Mouse (Mus musculus): ENCODE results near the gene Notch1. TPM values are rescaled to one million over a fixed set of nuclear protein-coding genes. Genes with fewer than 3 reads are reported as not detected.

Notch1 gene
- polyA plus RNA-seq, 1 experiment = 16.1 TPM

- peak; percentile 84 for DNase-seq
- WGBS = 32% methylated on average over 14 of the region's 14 CpGs
- H3K36me3 ChIP-seq (ENCODE audit: control insufficient read depth, insufficient read depth, low read length) = no peaks in the 10 kb centered on the region
- H3K4me1 ChIP-seq (ENCODE audit: control insufficient read depth, insufficient read depth, low read length) = peaks cover 26% of the 10 kb centered on the region
- H3K4me3 ChIP-seq (ENCODE audit: insufficient read depth, low read depth, low read length) = no peak overlapping the region
- H3K27ac ChIP-seq (ENCODE audit: insufficient read depth, low read depth, low read length) = peak overlapping the region; percentile 13; the same call in 1 of the 2 replicates
- H3K27me3 ChIP-seq (replicated peaks; ENCODE audit: control insufficient read depth, insufficient read depth, low read length) = no peaks in the 10 kb centered on the region
- TF ChIP-seq POLR2A (IDR thresholded peaks at IDR 0.05; ENCODE audit: low read depth, low read length) = no peak
- TF ChIP-seq CTCF (conservative IDR thresholded peaks at IDR 0.05; ENCODE audit: insufficient read depth, insufficient read length, low read depth, low read length) = no peak
These were observed 15.7 kb downstream of the Notch1 start for GRCm38 (mm10) chr2:26500599-26501370.

GRCm38 (mm10) chr2:26500027-26500598 lies 16.4 kb downstream of the Notch1 start:
- TF ChIP-seq CTCF (conservative IDR thresholded peaks at IDR 0.05; ENCODE audit: insufficient read depth, insufficient read length, low read depth, low read length) (no peak), POLR2A (IDR thresholded peaks at IDR 0.05; ENCODE audit: low read depth, low read length) (no peak)
- Histone ChIP-seq H3K27ac (ENCODE audit: insufficient read depth, low read depth, low read length) (peak overlapping the region; percentile 34; the same call in 1 of the 2 replicates), H3K4me3 (ENCODE audit: insufficient read depth, low read depth, low read length) (no peak overlapping the region), H3K4me1 (ENCODE audit: control insufficient read depth, insufficient read depth, low read length) (peaks cover 26% of the 10 kb centered on the region), H3K36me3 (ENCODE audit: control insufficient read depth, insufficient read depth, low read length) (no peaks in the 10 kb centered on the region), H3K27me3 (replicated peaks; ENCODE audit: control insufficient read depth, insufficient read depth, low read length) (no peaks in the 10 kb centered on the region)
- 56% methylated on average over 4 of the region's 4 CpGs for WGBS
- DNase-seq = peak; percentile 52

- Histone ChIP-seq H3K27ac (ENCODE audit: insufficient read depth, low read depth, low read length) (peak overlapping the region; percentile 10; the same call in 1 of the 2 replicates), H3K4me1 (ENCODE audit: control insufficient read depth, insufficient read depth, low read length) (peaks cover 28% of the 10 kb centered on the region), H3K36me3 (ENCODE audit: control insufficient read depth, insufficient read depth, low read length) (no peaks in the 10 kb centered on the region), H3K27me3 (replicated peaks; ENCODE audit: control insufficient read depth, insufficient read depth, low read length) (no peaks in the 10 kb centered on the region), H3K4me3 (ENCODE audit: insufficient read depth, low read depth, low read length) (no peak overlapping the region)
- 65% methylated on average over 8 of the region's 8 CpGs for WGBS
- DNase-seq = no peak
- no peak for TF ChIP-seq CTCF (conservative IDR thresholded peaks at IDR 0.05; ENCODE audit: insufficient read depth, insufficient read length, low read depth, low read length)
- no peak for TF ChIP-seq POLR2A (IDR thresholded peaks at IDR 0.05; ENCODE audit: low read depth, low read length)
These were observed 17.8 kb downstream of the Notch1 start for GRCm38 (mm10) chr2:26498694-26499093.

- H3K27ac ChIP-seq (ENCODE audit: insufficient read depth, low read depth, low read length) = peak overlapping the region; percentile 24
- no peak overlapping the region for H3K4me3 ChIP-seq (ENCODE audit: insufficient read depth, low read depth, low read length)
- WGBS = 50% methylated on average over 11 of the region's 11 CpGs
- no peaks in the 10 kb centered on the region for H3K36me3 ChIP-seq (ENCODE audit: control insufficient read depth, insufficient read depth, low read length)
- DNase-seq = peak; percentile 79
- TF ChIP-seq POLR2A (IDR thresholded peaks at IDR 0.05; ENCODE audit: low read depth, low read length) (no peak), CTCF (conservative IDR thresholded peaks at IDR 0.05; ENCODE audit: insufficient read depth, insufficient read length, low read depth, low read length) (no peak)
- H3K27me3 ChIP-seq (replicated peaks; ENCODE audit: control insufficient read depth, insufficient read depth, low read length) = no peaks in the 10 kb centered on the region
- peaks cover 31% of the 10 kb centered on the region for H3K4me1 ChIP-seq (ENCODE audit: control insufficient read depth, insufficient read depth, low read length)
These were observed 18.5 kb downstream of the Notch1 start for GRCm38 (mm10) chr2:26497861-26498533.

- no peaks in the 10 kb centered on the region for H3K36me3 ChIP-seq (ENCODE audit: control insufficient read depth, insufficient read depth, low read length)
- WGBS = 87% methylated on average over 3 of the region's 3 CpGs
- no peak overlapping the region for H3K4me3 ChIP-seq (ENCODE audit: insufficient read depth, low read depth, low read length)
- no peak for DNase-seq
- TF ChIP-seq POLR2A (IDR thresholded peaks at IDR 0.05; ENCODE audit: low read depth, low read length) = no peak
- TF ChIP-seq CTCF (conservative IDR thresholded peaks at IDR 0.05; ENCODE audit: insufficient read depth, insufficient read length, low read depth, low read length) = no peak
- no peak overlapping the region for H3K27ac ChIP-seq (ENCODE audit: insufficient read depth, low read depth, low read length)
- H3K27me3 ChIP-seq (replicated peaks; ENCODE audit: control insufficient read depth, insufficient read depth, low read length) = no peaks in the 10 kb centered on the region
- peaks cover 26% of the 10 kb centered on the region for H3K4me1 ChIP-seq (ENCODE audit: control insufficient read depth, insufficient read depth, low read length)
These were observed 20.0 kb downstream of the Notch1 start for GRCm38 (mm10) chr2:26496451-26496850.

GRCm38 (mm10) chr2:26495701-26496100 lies 20.8 kb downstream of the Notch1 start:
- H3K36me3 ChIP-seq (ENCODE audit: control insufficient read depth, insufficient read depth, low read length) = no peaks in the 10 kb centered on the region
- TF ChIP-seq POLR2A (IDR thresholded peaks at IDR 0.05; ENCODE audit: low read depth, low read length) = no peak
- TF ChIP-seq CTCF (conservative IDR thresholded peaks at IDR 0.05; ENCODE audit: insufficient read depth, insufficient read length, low read depth, low read length) = no peak
- no peak for DNase-seq
- H3K4me1 ChIP-seq (ENCODE audit: control insufficient read depth, insufficient read depth, low read length) = peaks cover 23% of the 10 kb centered on the region
- no peak overlapping the region for H3K4me3 ChIP-seq (ENCODE audit: insufficient read depth, low read depth, low read length)
- H3K27me3 ChIP-seq (replicated peaks; ENCODE audit: control insufficient read depth, insufficient read depth, low read length) = no peaks in the 10 kb centered on the region
- no peak overlapping the region for H3K27ac ChIP-seq (ENCODE audit: insufficient read depth, low read depth, low read length)
- WGBS = 58% methylated on average over 2 of the region's 2 CpGs

GRCm38 (mm10) chr2:26494991-26495390 lies 21.5 kb downstream of the Notch1 start:
- DNase-seq = no peak
- no peaks in the 10 kb centered on the region for H3K36me3 ChIP-seq (ENCODE audit: control insufficient read depth, insufficient read depth, low read length)
- TF ChIP-seq POLR2A (IDR thresholded peaks at IDR 0.05; ENCODE audit: low read depth, low read length) (no peak), CTCF (conservative IDR thresholded peaks at IDR 0.05; ENCODE audit: insufficient read depth, insufficient read length, low read depth, low read length) (no peak)
- no peak overlapping the region for H3K27ac ChIP-seq (ENCODE audit: insufficient read depth, low read depth, low read length)
- peaks cover 25% of the 10 kb centered on the region for H3K4me1 ChIP-seq (ENCODE audit: control insufficient read depth, insufficient read depth, low read length)
- WGBS = 73% methylated on average over 5 of the region's 5 CpGs
- no peaks in the 10 kb centered on the region for H3K27me3 ChIP-seq (replicated peaks; ENCODE audit: control insufficient read depth, insufficient read depth, low read length)
- no peak overlapping the region for H3K4me3 ChIP-seq (ENCODE audit: insufficient read depth, low read depth, low read length)

Measured in kidney, adult 2 months (tissue).